ENCODE assay signal across 11 mouse cellular contexts in the genomic region with DNA sequence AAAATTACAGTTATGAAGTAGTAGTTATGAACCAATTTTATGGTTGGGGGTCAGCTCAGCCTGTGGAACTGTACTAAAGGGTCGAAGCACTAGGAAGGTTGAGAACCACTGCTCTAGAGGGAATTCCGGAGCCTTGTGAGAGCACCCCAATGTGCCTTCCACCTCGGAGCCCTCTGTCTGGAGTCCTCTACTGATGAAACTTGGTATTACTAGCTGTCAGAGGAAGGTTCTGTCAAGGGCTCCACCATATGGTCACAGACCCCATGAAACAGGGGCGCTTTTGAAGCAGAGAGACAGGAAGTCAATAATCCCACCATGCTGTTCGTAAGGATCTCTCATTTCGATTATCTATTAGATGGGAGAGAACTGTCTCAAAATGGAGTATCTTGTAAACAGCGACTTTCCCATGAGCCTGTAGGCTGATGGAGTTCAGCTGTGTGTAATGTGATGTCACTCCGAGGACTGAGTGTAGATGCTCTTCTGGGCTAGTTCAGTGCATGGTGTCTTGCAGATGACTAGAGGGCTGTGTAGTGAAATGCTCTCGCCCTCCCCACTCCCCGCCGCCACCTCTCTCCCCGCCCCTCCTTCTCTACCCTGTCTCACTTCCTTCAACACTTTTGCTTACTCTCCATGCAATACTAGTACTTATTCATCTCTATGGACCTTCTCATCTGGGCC.
DNase-seq lines count a peak whose midpoint lies in the region; ATAC-seq and TF ChIP-seq lines count a peak whose summit lies in the region.
"Had no signal": no experiment of that assay in that cellular context is flagged by ENCODE, and none has a peak within 500 bp of the region (broad histone marks: within the 10 kb centered on the region; RNA-seq: fewer than 3 reads in every experiment).

No protein-coding gene starts in this region.

- peak; percentile 42; the same call in 1 of the 2 replicates for ATAC-seq in forebrain, embryonic 11.5 days (replicated peaks; ENCODE audit: low FRiP score)
- ATAC-seq in liver, embryonic 14.5 days (ENCODE audit: insufficient read depth) = no peak
- ATAC-seq in liver, embryonic 11.5 days (replicated peaks; ENCODE audit: low FRiP score) = no peak
- no peak for ATAC-seq in Patski
- ATAC-seq in neural tube, embryonic 15.5 days (ENCODE audit: low FRiP score) = peak; percentile 53; the same call in 1 of the 2 replicates
- no peak for ATAC-seq in CD4-positive, CD25-positive, alpha-beta regulatory T cell, adult 4 months

- in situ Hi-C loops in Patski (cut with MboI; ENCODE audit: low pct_unique_long_range_greater_than_20kb) = loop anchor here (5.0 to 10.0 kb wide), 3 partner anchors 190 to 362 kb away; no protein-coding TSS in a partner anchor

- no peak overlapping the region for H3K4me3 ChIP-seq in forebrain, embryonic 11.5 days (ENCODE audit: low read depth, low read length)
- no peak overlapping the region for H3K4me3 ChIP-seq in forebrain, embryonic 10.5 days
- H3K4me3 ChIP-seq in liver, embryonic 14.5 days (ENCODE audit: insufficient read depth in 1 of 2, low read depth in 2 of 2, low read length in 2 of 2) = no peak overlapping the region
- H3K4me3 ChIP-seq in liver, embryonic 11.5 days (ENCODE audit: low read depth, low read length) = no peak overlapping the region
- H3K4me3 ChIP-seq in neural tube, embryonic 15.5 days (replicated peaks) = no peak overlapping the region
- H3K4me3 ChIP-seq: embryonic facial prominence, embryonic 13.5 days had no signal

- H3K27me3 ChIP-seq in forebrain, embryonic 11.5 days (ENCODE audit: control insufficient read depth, insufficient read depth, low read length) = no peaks in the 10 kb centered on the region
- H3K27me3 ChIP-seq in forebrain, embryonic 10.5 days (ENCODE audit: poor library complexity, severe bottlenecking) = no peaks in the 10 kb centered on the region
- H3K27me3 ChIP-seq in liver, embryonic 14.5 days (ENCODE audit: control insufficient read depth, insufficient read depth, low read length) = no peaks in the 10 kb centered on the region
- H3K27me3 ChIP-seq in liver, embryonic 11.5 days (replicated peaks; ENCODE audit: control insufficient read depth, insufficient read depth, low read length) = no peaks in the 10 kb centered on the region
- H3K27me3 ChIP-seq in Patski = peaks cover 31% of the 10 kb centered on the region
- H3K27me3 ChIP-seq in neural tube, embryonic 15.5 days (replicated peaks) = no peaks in the 10 kb centered on the region
- H3K27me3 ChIP-seq: embryonic facial prominence, embryonic 13.5 days had no signal

- POLR2A ChIA-PET in Patski (lab: Charles Lee) = no interaction called here

- TF ChIP-seq EP300 in liver, embryonic 14.5 days (IDR thresholded peaks at IDR 0.05; ENCODE audit: low read depth) = no peak

- no peaks in the 10 kb centered on the region; the same call in 1 of the 2 replicates for H3K9me3 ChIP-seq in forebrain, embryonic 11.5 days (ENCODE audit: control insufficient read depth, low read length)
- H3K9me3 ChIP-seq in forebrain, embryonic 10.5 days = no peaks in the 10 kb centered on the region
- H3K9me3 ChIP-seq in liver, embryonic 14.5 days (ENCODE audit: control insufficient read depth, low read length) = no peaks in the 10 kb centered on the region
- H3K9me3 ChIP-seq in liver, embryonic 11.5 days (ENCODE audit: control insufficient read depth, low read length) = no peaks in the 10 kb centered on the region
- H3K9me3 ChIP-seq in neural tube, embryonic 15.5 days (replicated peaks) = no peaks in the 10 kb centered on the region
- H3K9me3 ChIP-seq: embryonic facial prominence, embryonic 13.5 days had no signal

- WGBS in forebrain, embryonic 11.5 days = 82% methylated on average over 12 of the region's 12 CpGs
- 89% methylated on average over 12 of the region's 12 CpGs for WGBS in forebrain, embryonic 10.5 days
- 69% methylated on average over 12 of the region's 12 CpGs for WGBS in liver, embryonic 14.5 days (ENCODE audit: insufficient replicate concordance)
- WGBS in liver, embryonic 11.5 days = 77% methylated on average over 12 of the region's 12 CpGs
- WGBS in neural tube, embryonic 15.5 days = 84% methylated on average over 12 of the region's 12 CpGs

- H3K9ac ChIP-seq in forebrain, embryonic 11.5 days (ENCODE audit: low read length) = no peak overlapping the region
- H3K9ac ChIP-seq in liver, embryonic 14.5 days (replicated peaks) = no peak overlapping the region
- H3K9ac ChIP-seq in liver, embryonic 11.5 days (ENCODE audit: low read depth, low read length) = no peak overlapping the region
- no peak overlapping the region for H3K9ac ChIP-seq in neural tube, embryonic 15.5 days (replicated peaks)

- 0 out of 2 replicates have a peak, but pooled peaks have one; percentile 4 for TF ChIP-seq CTCF in liver, embryonic 14.5 days (IDR thresholded peaks at IDR 0.05; ENCODE audit: low read depth)
- TF ChIP-seq CTCF in Patski (IDR thresholded peaks at IDR 0.05) = peak; percentile 40

- no peaks in the 10 kb centered on the region for H3K36me3 ChIP-seq in forebrain, embryonic 11.5 days (ENCODE audit: control insufficient read depth, insufficient read depth, low read length)
- no peaks in the 10 kb centered on the region for H3K36me3 ChIP-seq in forebrain, embryonic 10.5 days (replicated peaks)
- H3K36me3 ChIP-seq in liver, embryonic 14.5 days (replicated peaks; ENCODE audit: control insufficient read depth, insufficient read depth, low read depth) = no peaks in the 10 kb centered on the region
- no peaks in the 10 kb centered on the region for H3K36me3 ChIP-seq in liver, embryonic 11.5 days (ENCODE audit: control insufficient read depth, insufficient read depth, low read length)
- no peaks in the 10 kb centered on the region for H3K36me3 ChIP-seq in neural tube, embryonic 15.5 days
- H3K36me3 ChIP-seq: embryonic facial prominence, embryonic 13.5 days; G1E had no signal

- H3K4me1 ChIP-seq in forebrain, embryonic 11.5 days (replicated peaks; ENCODE audit: control insufficient read depth, insufficient read depth, low read length) = no peaks in the 10 kb centered on the region
- no peaks in the 10 kb centered on the region for H3K4me1 ChIP-seq in forebrain, embryonic 10.5 days
- H3K4me1 ChIP-seq in liver, embryonic 14.5 days (replicated peaks; ENCODE audit: control insufficient read depth in 2 of 2, insufficient read depth in 2 of 2, low read length in 1 of 2) = peaks cover 0 to 4% of the 10 kb centered on the region in 2 experiments; a peak in 2 of 4 replicates
- H3K4me1 ChIP-seq in liver, embryonic 11.5 days (replicated peaks; ENCODE audit: control insufficient read depth, insufficient read depth, low read length) = peaks cover 7% of the 10 kb centered on the region
- no peaks in the 10 kb centered on the region for H3K4me1 ChIP-seq in neural tube, embryonic 15.5 days
- H3K4me1 ChIP-seq: embryonic facial prominence, embryonic 13.5 days had no signal

- CTCF ChIA-PET in Patski (lab: Charles Lee) = interaction anchor here (0.8 to 2.0 kb wide), 6 partner anchors 7 to 339 kb away, joined by 3 to 6 read pairs (median 3); no protein-coding TSS in a partner anchor

- DNase-seq in forebrain, embryonic 11.5 days (ENCODE audit: low spot score) = no peak
- no peak for DNase-seq in forebrain, embryonic 10.5 days (ENCODE audit: extremely low spot score, low spot score)
- DNase-seq in liver, embryonic 14.5 days (ENCODE audit: low read depth in 3 of 3, low spot score in 3 of 3) = no peak
- DNase-seq in liver, embryonic 11.5 days (ENCODE audit: low spot score) = no peak
- no peak for DNase-seq in Patski (ENCODE audit: low read depth, low spot score)
- no peak for DNase-seq in urinary bladder, postnatal 10 days (ENCODE audit: low spot score)
- DNase-seq: right cerebral cortex, postnatal 14 days had no signal

- no peak overlapping the region for H3K27ac ChIP-seq in forebrain, embryonic 11.5 days (ENCODE audit: low read depth, low read length)
- no peak overlapping the region for H3K27ac ChIP-seq in forebrain, embryonic 10.5 days
- no peak overlapping the region for H3K27ac ChIP-seq in liver, embryonic 14.5 days
- no peak overlapping the region for H3K27ac ChIP-seq in liver, embryonic 11.5 days (ENCODE audit: low read depth, low read length)
- no peak overlapping the region for H3K27ac ChIP-seq in neural tube, embryonic 15.5 days (replicated peaks)
- H3K27ac ChIP-seq: embryonic facial prominence, embryonic 13.5 days had no signal

- H3K4me2 ChIP-seq in forebrain, embryonic 11.5 days (ENCODE audit: low read depth, low read length, severe bottlenecking) = no peak overlapping the region
- no peak overlapping the region for H3K4me2 ChIP-seq in liver, embryonic 14.5 days (ENCODE audit: low read depth)
- no peak overlapping the region for H3K4me2 ChIP-seq in liver, embryonic 11.5 days
- no peak overlapping the region for H3K4me2 ChIP-seq in neural tube, embryonic 15.5 days

Comparison
In these comparisons a context has a peak if more than half of its experiments do, and no peak if none do; other contexts are left out.
1. ATAC-seq: peak in forebrain, embryonic 11.5 days (single experiment) and neural tube, embryonic 15.5 days (single experiment); none in liver, embryonic 14.5 days (single experiment), liver, embryonic 11.5 days (single experiment), Patski (single experiment) and CD4-positive, CD25-positive, alpha-beta regulatory T cell, adult 4 months (single experiment).